Mouse (Mus musculus) embryonic fibroblast, embryonic 13.5 days (primary cell): ENCODE results near the gene Grin2a. TPM values are rescaled to one million over a fixed set of nuclear protein-coding genes. Genes with fewer than 3 reads are reported as not detected.

Experiments
- H3K27ac ChIP-seq: 2 replicates; pipeline ENCODE4 v1.5.1; 2012; ENCODE audit warnings: low read length, control low read depth, inconsistent platforms; ENCODE audit not compliant: insufficient read depth
- H3K4me1 ChIP-seq: 2 replicates; pipeline ENCODE4 v1.6.1; 2011; ENCODE audit warnings: low read length; ENCODE audit not compliant: control insufficient read depth, insufficient read depth
- H3K4me3 ChIP-seq: 2 replicates; pipeline ENCODE4 v1.5.1; 2011; ENCODE audit warnings: mild to moderate bottlenecking, control low read depth, low read length; ENCODE audit not compliant: insufficient read depth
- CTCF ChIP-seq: IDR thresholded peaks from 2 replicates; pipeline ENCODE4 v1.5.1; 2011; ENCODE audit warnings: mild to moderate bottlenecking, control low read depth, low read length, moderate library complexity, borderline replicate concordance; ENCODE audit not compliant: insufficient read depth
- POLR2A ChIP-seq: IDR thresholded peaks from 2 replicates; pipeline ENCODE4 v1.6.1; 2011; ENCODE audit warnings: low read depth, mild to moderate bottlenecking, control low read depth, low read length, moderate library complexity
- polyA plus RNA-seq: library from polyadenylated mRNA; stranded (reverse); fragments of >200 nt; gene quantifications from 2 replicates; pipeline ENCODE4 v1.2.4, GENCODE M21; 2011; ENCODE audit warnings: low read depth; ENCODE audit not compliant: missing spikeins, insufficient read length

Gene Grin2a
- polyA plus RNA-seq, 1 experiment: 0.11 TPM

- Histone ChIP-seq H3K4me3 (no peak overlapping the region), H3K4me1 (no peaks in the 10 kb centered on the region), H3K27ac (no peak overlapping the region)
- no peak for TF ChIP-seq POLR2A
- TF ChIP-seq CTCF: no peak
Observed at GRCm38 (mm10) chr16:9824436-9825109, 170.8 kb downstream of the Grin2a start.

GRCm38 (mm10) chr16:9823686-9824085 lies 171.7 kb downstream of the Grin2a start:
- TF ChIP-seq POLR2A: no peak
- Histone ChIP-seq H3K4me3 (no peak overlapping the region), H3K4me1 (no peaks in the 10 kb centered on the region), H3K27ac (no peak overlapping the region)

DNA sequence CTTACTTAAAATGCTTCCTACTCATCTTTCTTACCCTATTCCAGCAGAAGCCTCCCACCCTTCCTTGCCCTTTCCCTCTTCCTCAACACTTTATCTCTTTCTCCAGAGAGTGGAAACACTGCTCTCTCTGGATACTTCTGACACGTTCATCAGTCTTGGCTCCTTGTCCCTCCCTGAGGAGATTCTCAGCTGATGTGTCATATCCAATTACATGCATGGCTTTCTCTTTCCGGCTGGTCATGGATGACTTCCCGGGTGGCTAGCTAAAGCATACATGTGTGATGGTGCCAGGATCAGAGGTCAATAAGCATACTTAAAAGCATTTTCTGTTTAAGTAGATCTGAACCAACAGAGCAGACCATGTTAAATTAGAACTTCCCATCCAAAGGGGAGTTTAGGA lies 175.9 kb downstream of the Grin2a start:
- no peaks in the 10 kb centered on the region for H3K4me1 ChIP-seq
- TF ChIP-seq POLR2A (no peak), CTCF (no peak)
- H3K27ac ChIP-seq: no peak overlapping the region
- no peak overlapping the region for H3K4me3 ChIP-seq

DNA sequence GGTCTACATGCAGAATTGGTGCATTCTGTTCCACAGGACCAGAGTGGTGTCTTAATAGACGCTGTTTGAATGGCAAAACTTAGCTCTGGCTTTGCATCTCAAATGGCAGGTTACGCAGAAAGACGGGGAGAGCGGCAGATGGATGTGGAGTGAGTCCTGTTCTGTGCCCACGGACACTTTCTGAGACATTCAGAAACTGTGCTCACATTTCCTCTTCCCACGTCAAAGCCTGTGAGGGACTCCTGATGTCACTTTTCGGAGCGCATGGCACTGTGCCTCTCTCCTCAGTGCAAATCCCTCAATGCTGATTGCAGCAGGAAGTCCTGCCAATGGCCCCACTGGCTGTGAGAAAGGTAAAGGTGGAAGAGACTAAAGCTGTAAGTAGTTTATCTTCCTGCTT lies 194.0 kb downstream of the Grin2a start:
- no peak for TF ChIP-seq CTCF
- TF ChIP-seq POLR2A: no peak
- H3K4me1 ChIP-seq: no peaks in the 10 kb centered on the region
- H3K4me3 ChIP-seq: no peak overlapping the region
- H3K27ac ChIP-seq: no peak overlapping the region

DNA sequence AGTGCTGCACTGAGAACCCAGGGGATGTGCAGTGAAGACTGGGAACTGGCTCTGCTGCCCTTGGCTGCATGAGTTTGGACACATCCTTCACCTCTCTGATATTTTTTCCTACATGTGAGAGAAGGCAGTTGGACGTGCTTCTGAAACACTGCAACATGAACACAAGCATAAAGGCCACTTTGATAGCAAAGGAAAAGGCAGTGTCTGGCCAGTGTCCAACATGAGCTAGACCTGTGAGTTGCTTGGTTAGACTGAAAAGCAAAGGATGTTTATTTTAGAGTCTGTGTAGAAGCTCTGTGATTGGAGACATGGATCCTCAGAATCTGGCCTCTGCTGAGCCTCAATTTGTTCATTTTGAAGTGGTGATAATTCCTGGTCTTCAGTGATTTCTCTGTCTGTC lies 195.1 kb downstream of the Grin2a start:
- H3K4me3 ChIP-seq: no peak overlapping the region
- no peak for TF ChIP-seq POLR2A
- no peak for TF ChIP-seq CTCF
- H3K27ac ChIP-seq: no peak overlapping the region
- H3K4me1 ChIP-seq: no peaks in the 10 kb centered on the region

DNA sequence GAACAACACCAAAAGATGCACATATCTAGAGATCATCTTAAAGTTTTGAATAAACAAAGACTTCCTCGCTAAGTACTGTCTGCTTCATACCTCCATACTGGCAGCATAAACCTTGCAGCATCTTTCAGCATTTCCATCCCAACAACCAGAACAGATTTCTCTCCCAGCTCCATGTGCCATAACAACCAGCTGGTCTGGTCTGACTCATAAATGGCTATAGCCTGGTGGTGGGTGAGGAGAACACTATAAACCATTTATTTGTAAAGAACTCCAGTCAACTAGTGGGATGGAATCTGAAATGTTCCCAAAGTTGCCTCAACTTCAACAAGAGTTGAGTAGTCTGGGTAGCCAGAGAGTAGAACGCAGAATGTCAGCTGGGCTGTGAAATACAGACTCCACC lies 202.4 kb downstream of the Grin2a start:
- H3K27ac ChIP-seq: no peak overlapping the region
- H3K4me1 ChIP-seq: no peaks in the 10 kb centered on the region
- no peak for TF ChIP-seq POLR2A
- no peak for TF ChIP-seq CTCF
- no peak overlapping the region for H3K4me3 ChIP-seq

DNA sequence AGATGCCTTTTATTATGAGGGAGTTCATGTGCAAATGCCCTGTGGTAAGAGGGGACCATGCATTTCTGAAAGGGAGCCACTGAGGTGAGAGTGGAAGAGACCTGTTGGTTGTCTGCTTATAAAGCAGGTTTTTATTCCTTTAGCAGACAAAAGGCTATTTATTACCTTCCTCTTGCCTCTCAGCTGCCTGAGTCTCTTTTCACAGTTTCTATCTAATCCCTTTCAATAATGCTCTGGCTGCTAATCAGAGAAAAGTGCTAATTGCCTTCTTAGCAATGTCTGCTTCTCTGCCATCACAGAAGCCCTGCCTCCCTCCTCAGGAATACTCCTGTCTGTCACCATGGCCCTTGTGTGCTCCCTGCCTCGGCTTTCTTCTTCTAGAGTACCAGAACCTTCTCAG lies 209.1 kb downstream of the Grin2a start:
- Histone ChIP-seq H3K4me3 (no peak overlapping the region), H3K27ac (no peak overlapping the region), H3K4me1 (no peaks in the 10 kb centered on the region)
- no peak for TF ChIP-seq CTCF
- no peak for TF ChIP-seq POLR2A

DNA sequence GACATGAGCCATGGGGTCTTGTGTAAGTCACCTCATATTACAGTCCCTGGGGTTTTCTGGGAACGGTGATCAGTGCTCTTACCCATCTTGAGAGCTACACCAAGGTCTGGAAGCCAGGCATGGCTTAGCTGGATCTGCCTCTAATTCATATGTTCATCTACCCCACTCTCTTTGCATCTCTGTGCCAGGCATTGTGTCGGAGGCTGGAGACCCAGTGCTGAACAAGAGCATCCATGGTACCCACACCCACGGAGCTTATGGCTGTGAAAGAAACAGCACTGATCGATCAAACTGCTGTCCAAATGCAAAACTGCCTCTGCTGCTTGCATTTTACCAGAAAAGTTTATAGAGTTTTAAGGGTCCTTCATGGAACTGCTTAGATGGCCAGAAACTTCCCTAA lies 209.5 kb downstream of the Grin2a start:
- H3K4me1 ChIP-seq: no peaks in the 10 kb centered on the region
- no peak overlapping the region for H3K4me3 ChIP-seq
- no peak overlapping the region for H3K27ac ChIP-seq
- no peak for TF ChIP-seq POLR2A
- no peak for TF ChIP-seq CTCF

- no peak overlapping the region for H3K27ac ChIP-seq
- TF ChIP-seq POLR2A (no peak), CTCF (no peak)
- no peaks in the 10 kb centered on the region for H3K4me1 ChIP-seq
- H3K4me3 ChIP-seq: no peak overlapping the region
Observed at GRCm38 (mm10) chr16:9768981-9769380, 226.4 kb downstream of the Grin2a start.

GRCm38 (mm10) chr16:9768356-9768755 lies 227.0 kb downstream of the Grin2a start:
- Histone ChIP-seq H3K4me3 (no peak overlapping the region), H3K27ac (no peak overlapping the region), H3K4me1 (no peaks in the 10 kb centered on the region)
- TF ChIP-seq POLR2A: no peak
- no peak for TF ChIP-seq CTCF

DNA sequence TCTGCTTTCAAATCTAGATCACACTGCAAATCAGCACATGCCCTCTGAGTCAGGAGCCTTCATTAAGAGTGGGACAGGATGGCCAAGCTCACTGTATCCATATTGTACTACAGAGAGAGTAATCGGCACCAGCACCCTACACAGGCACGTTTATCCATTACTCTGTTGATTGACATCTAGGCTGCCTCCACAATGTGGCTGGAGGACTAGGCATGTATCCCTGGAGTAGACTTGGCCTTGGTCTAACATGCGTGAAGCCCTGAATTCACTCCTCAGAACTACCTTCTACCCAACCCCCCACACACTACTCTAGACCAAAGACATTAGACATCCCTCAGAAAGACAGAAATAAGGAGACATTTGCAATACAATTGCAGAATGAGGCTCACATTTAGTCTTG lies 227.4 kb downstream of the Grin2a start:
- Histone ChIP-seq H3K4me3 (no peak overlapping the region), H3K27ac (no peak overlapping the region), H3K4me1 (no peaks in the 10 kb centered on the region)
- TF ChIP-seq CTCF: no peak
- no peak for TF ChIP-seq POLR2A
